Mouse (Mus musculus) lung, embryonic 16.5 days (tissue): ENCODE measurements at regions not wholly inside any gene's neighbourhood (a gene's known extent, or its start where the extent isn't known, plus 50 kb on each side); places are given as distances from the start of the nearest gene placed in this dataset.

ENCODE experiments used
- ATAC-seq: fragments of 200-750 bp; cut with Nextera tagmentation; 2 replicates; pipeline ENCODE4 v1.8.0; 2017; ENCODE audit warnings: low read depth, mild to moderate bottlenecking, moderate library complexity
- H3K27ac ChIP-seq: fragments of 300-500 bp; sonication (generic); 2 replicates; pipeline ENCODE4 v1.5.1; 2014; ENCODE audit warnings: mild to moderate bottlenecking, control low read depth, low read length
- H3K27me3 ChIP-seq: fragments of 300-500 bp; sonication (generic); 2 replicates; pipeline ENCODE4 v1.6.1; 2014; ENCODE audit warnings: low read depth, low read length, mixed read lengths; ENCODE audit not compliant: control insufficient read depth, insufficient read depth
- H3K36me3 ChIP-seq: fragments of 300-500 bp; sonication (generic); 2 replicates; pipeline ENCODE4 v1.6.1; 2014; ENCODE audit warnings: low read length; ENCODE audit not compliant: control insufficient read depth, insufficient read depth
- H3K4me1 ChIP-seq: fragments of 300-500 bp; sonication (generic); replicated peaks from 2 replicates; pipeline ENCODE4 v1.6.1; 2014; ENCODE audit warnings: low read length, mixed read lengths; ENCODE audit not compliant: control insufficient read depth, insufficient read depth
- H3K4me2 ChIP-seq: fragments of 300-500 bp; sonication (generic); 2 replicates; pipeline ENCODE4 v1.6.1; 2014; ENCODE audit warnings: low read depth, low read length, control low read depth
- H3K4me3 ChIP-seq: fragments of 300-500 bp; sonication (generic); 2 replicates; pipeline ENCODE4 v1.5.1; 2014; ENCODE audit warnings: mild to moderate bottlenecking, low read length, control low read depth
- H3K9ac ChIP-seq: fragments of 300-500 bp; sonication (generic); 2 replicates; pipeline ENCODE4 v1.6.1; 2014; ENCODE audit warnings: low read length, control low read depth
- H3K9me3 ChIP-seq: fragments of 300-500 bp; sonication (generic); 2 replicates; pipeline ENCODE4 v1.6.1; 2016; ENCODE audit warnings: low read length; ENCODE audit not compliant: control insufficient read depth
- WGBS: fragments of 180-500 bp; shearing (Covaris S2); extraction: QIAGEN DNeasy Blood & Tissue Kit; methylation state at CpG from one replicate; pipeline ENCODE4 v1.1.7; 2014; 5-methylcytosine and 5-hydroxymethylcytosine counted together

GRCm38 (mm10) chr13:112044372-112044771, 235.6 kb upstream of the Map3k1 start:
- Histone ChIP-seq H3K9me3 (no peaks in the 10 kb centered on the region), H3K4me3 (no peak overlapping the region), H3K27me3 (no peaks in the 10 kb centered on the region), H3K4me2 (no peak overlapping the region), H3K27ac (no peak overlapping the region), H3K36me3 (no peaks in the 10 kb centered on the region), H3K4me1 (no peaks in the 10 kb centered on the region; the same call in 1 of the 2 replicates), H3K9ac (no peak overlapping the region)
- WGBS = 52% methylated on average over 5 of the region's 5 CpGs
- no peak for ATAC-seq

- Histone ChIP-seq H3K9ac (no peak overlapping the region), H3K27ac (peak overlapping the region; percentile 21), H3K4me1 (no peaks in the 10 kb centered on the region; the same call in 1 of the 2 replicates), H3K9me3 (no peaks in the 10 kb centered on the region), H3K4me3 (no peak overlapping the region), H3K4me2 (no peak overlapping the region), H3K27me3 (no peaks in the 10 kb centered on the region), H3K36me3 (no peaks in the 10 kb centered on the region)
- 62% methylated on average over 15 of the region's 15 CpGs for WGBS
- ATAC-seq = peak; percentile 69; the same call in 1 of the 2 replicates
Observed at GRCm38 (mm10) chr13:112046247-112047211, 237.7 kb upstream of the Map3k1 start.

GRCm38 (mm10) chr13:112047408-112047807, 238.6 kb upstream of the Map3k1 start:
- no peak for ATAC-seq
- H3K4me2 ChIP-seq = no peak overlapping the region
- no peaks in the 10 kb centered on the region for H3K9me3 ChIP-seq
- no peaks in the 10 kb centered on the region; the same call in 1 of the 2 replicates for H3K4me1 ChIP-seq
- no peak overlapping the region for H3K4me3 ChIP-seq
- no peaks in the 10 kb centered on the region for H3K36me3 ChIP-seq
- H3K27me3 ChIP-seq = no peaks in the 10 kb centered on the region
- H3K27ac ChIP-seq = no peak overlapping the region
- WGBS = 40% methylated on average over 3 of the region's 3 CpGs
- H3K9ac ChIP-seq = no peak overlapping the region

- ATAC-seq = no peak
- no peak overlapping the region for H3K4me2 ChIP-seq
- H3K36me3 ChIP-seq = no peaks in the 10 kb centered on the region
- WGBS = 57% methylated on average over 13 of the region's 13 CpGs
- no peak overlapping the region for H3K9ac ChIP-seq
- H3K27ac ChIP-seq = no peak overlapping the region
- no peak overlapping the region for H3K4me3 ChIP-seq
- no peaks in the 10 kb centered on the region for H3K27me3 ChIP-seq
- no peaks in the 10 kb centered on the region for H3K9me3 ChIP-seq
- H3K4me1 ChIP-seq = no peaks in the 10 kb centered on the region; the same call in 1 of the 2 replicates
Observed at GRCm38 (mm10) chr13:112047874-112048273, 239.1 kb upstream of the Map3k1 start.

GRCm38 (mm10) chr13:112048327-112048726, 239.5 kb upstream of the Map3k1 start:
- Histone ChIP-seq H3K4me2 (no peak overlapping the region), H3K27me3 (no peaks in the 10 kb centered on the region), H3K9me3 (no peaks in the 10 kb centered on the region), H3K4me3 (no peak overlapping the region), H3K27ac (no peak overlapping the region), H3K9ac (no peak overlapping the region), H3K4me1 (no peaks in the 10 kb centered on the region; the same call in 1 of the 2 replicates), H3K36me3 (no peaks in the 10 kb centered on the region)
- no peak for ATAC-seq
- 79% methylated on average over 6 of the region's 6 CpGs for WGBS

- Histone ChIP-seq H3K27me3 (no peaks in the 10 kb centered on the region), H3K4me3 (no peak overlapping the region), H3K4me1 (no peaks in the 10 kb centered on the region), H3K9me3 (no peaks in the 10 kb centered on the region), H3K9ac (no peak overlapping the region), H3K36me3 (no peaks in the 10 kb centered on the region), H3K27ac (no peak overlapping the region), H3K4me2 (no peak overlapping the region)
- WGBS = 91% methylated on average over 11 of the region's 11 CpGs
- no peak for ATAC-seq
Observed at GRCm38 (mm10) chr13:112050892-112051291, 237.4 kb upstream of the Ankrd55 start.

GRCm38 (mm10) chr13:112052011-112052410, 236.2 kb upstream of the Ankrd55 start:
- no peak for ATAC-seq
- H3K27ac ChIP-seq = no peak overlapping the region
- H3K9ac ChIP-seq = no peak overlapping the region
- H3K4me2 ChIP-seq = no peak overlapping the region
- no peaks in the 10 kb centered on the region for H3K4me1 ChIP-seq
- WGBS = 76% methylated on average over 3 of the region's 3 CpGs
- no peaks in the 10 kb centered on the region for H3K27me3 ChIP-seq
- no peak overlapping the region for H3K4me3 ChIP-seq
- H3K36me3 ChIP-seq = no peaks in the 10 kb centered on the region
- no peaks in the 10 kb centered on the region for H3K9me3 ChIP-seq

- no peaks in the 10 kb centered on the region for H3K36me3 ChIP-seq
- H3K27ac ChIP-seq = no peak overlapping the region
- ATAC-seq = no peak
- H3K9ac ChIP-seq = no peak overlapping the region
- H3K9me3 ChIP-seq = no peaks in the 10 kb centered on the region
- WGBS = 79% methylated on average over 3 of the region's 3 CpGs
- peaks cover under 1% of the 10 kb centered on the region; the same call in 1 of the 2 replicates for H3K4me1 ChIP-seq
- no peak overlapping the region for H3K4me2 ChIP-seq
- no peaks in the 10 kb centered on the region for H3K27me3 ChIP-seq
- no peak overlapping the region for H3K4me3 ChIP-seq
Observed at GRCm38 (mm10) chr13:112052456-112052855, 235.8 kb upstream of the Ankrd55 start.

GRCm38 (mm10) chr13:112054879-112055371, 233.3 kb upstream of the Ankrd55 start:
- Histone ChIP-seq H3K4me3 (no peak overlapping the region), H3K4me1 (peaks cover 11% of the 10 kb centered on the region; the same call in 1 of the 2 replicates), H3K9me3 (no peaks in the 10 kb centered on the region), H3K4me2 (no peak overlapping the region), H3K27ac (0 out of 2 replicates have a peak overlapping the region, but pooled peaks have one; percentile 24), H3K27me3 (no peaks in the 10 kb centered on the region), H3K9ac (no peak overlapping the region), H3K36me3 (no peaks in the 10 kb centered on the region)
- WGBS = 56% methylated on average over 6 of the region's 6 CpGs
- no peak for ATAC-seq
